Mouse (Mus musculus) forebrain, embryonic 13.5 days (tissue): Measurements from ENCODE around the gene Pip4p1. TPM values are rescaled to one million over a fixed set of nuclear protein-coding genes. Genes with fewer than 3 reads are reported as not detected.
A peak's percentile ranks its signal among the peaks of the same experiment; 100 is the strongest.
"Not testable (repeated sequence)": the region's sequence is repeated elsewhere in the genome, so short reads cannot be mapped to it uniquely, and the experiment has no call there.

Experiments
- ATAC-seq: fragments of 200-750 bp; cut with Nextera tagmentation; 2 replicates; pipeline ENCODE4 v1.8.0; 2017
- H3K27ac ChIP-seq: fragments of 300-500 bp; sonication (generic); 2 replicates; pipeline ENCODE4 v1.5.1; 2015; ENCODE audit warnings: inconsistent platforms, mild to moderate bottlenecking, moderate library complexity
- H3K27me3 ChIP-seq: fragments of 300-500 bp; sonication (generic); 2 replicates; pipeline ENCODE4 v1.6.1; 2015; ENCODE audit warnings: mild to moderate bottlenecking, inconsistent platforms
- H3K36me3 ChIP-seq: fragments of 300-500 bp; sonication (generic); 2 replicates; pipeline ENCODE4 v1.6.1; 2015; ENCODE audit warnings: mild to moderate bottlenecking, inconsistent platforms; ENCODE audit not compliant: poor library complexity, severe bottlenecking
- H3K4me1 ChIP-seq: fragments of 300-500 bp; sonication (generic); 2 replicates; pipeline ENCODE4 v1.6.1; 2015; ENCODE audit warnings: inconsistent platforms
- H3K4me2 ChIP-seq: fragments of 300-500 bp; sonication (generic); 2 replicates; pipeline ENCODE4 v1.6.1; 2015; ENCODE audit warnings: inconsistent platforms, mild to moderate bottlenecking, moderate library complexity
- H3K4me3 ChIP-seq: fragments of 300-500 bp; sonication (generic); 2 replicates; pipeline ENCODE4 v1.5.1; 2015; ENCODE audit warnings: mild to moderate bottlenecking, inconsistent platforms
- H3K9ac ChIP-seq: fragments of 300-500 bp; sonication (generic); 2 replicates; pipeline ENCODE4 v1.6.1; 2015; ENCODE audit warnings: mild to moderate bottlenecking, inconsistent platforms
- H3K9me3 ChIP-seq: fragments of 300-500 bp; sonication (generic); replicated peaks from 2 replicates; pipeline ENCODE4 v1.6.1; 2016; ENCODE audit warnings: inconsistent platforms
- WGBS: fragments of 180-500 bp; shearing (Covaris S2); methylation state at CpG from one replicate; pipeline ENCODE4 v1.1.7; 2015; 5-methylcytosine and 5-hydroxymethylcytosine counted together
- polyA plus RNA-seq: library from polyadenylated mRNA; unstranded; fragments of >200 nt; fragmentation: Nextera tagmentation; extraction: Ambion mirVana; gene quantifications from 2 replicates; pipeline ENCODE4 v1.2.1, GENCODE M21; 2015

Gene Pip4p1
- polyA plus RNA-seq, 1 experiment from 2014 or later: 73.7 TPM

DNA sequence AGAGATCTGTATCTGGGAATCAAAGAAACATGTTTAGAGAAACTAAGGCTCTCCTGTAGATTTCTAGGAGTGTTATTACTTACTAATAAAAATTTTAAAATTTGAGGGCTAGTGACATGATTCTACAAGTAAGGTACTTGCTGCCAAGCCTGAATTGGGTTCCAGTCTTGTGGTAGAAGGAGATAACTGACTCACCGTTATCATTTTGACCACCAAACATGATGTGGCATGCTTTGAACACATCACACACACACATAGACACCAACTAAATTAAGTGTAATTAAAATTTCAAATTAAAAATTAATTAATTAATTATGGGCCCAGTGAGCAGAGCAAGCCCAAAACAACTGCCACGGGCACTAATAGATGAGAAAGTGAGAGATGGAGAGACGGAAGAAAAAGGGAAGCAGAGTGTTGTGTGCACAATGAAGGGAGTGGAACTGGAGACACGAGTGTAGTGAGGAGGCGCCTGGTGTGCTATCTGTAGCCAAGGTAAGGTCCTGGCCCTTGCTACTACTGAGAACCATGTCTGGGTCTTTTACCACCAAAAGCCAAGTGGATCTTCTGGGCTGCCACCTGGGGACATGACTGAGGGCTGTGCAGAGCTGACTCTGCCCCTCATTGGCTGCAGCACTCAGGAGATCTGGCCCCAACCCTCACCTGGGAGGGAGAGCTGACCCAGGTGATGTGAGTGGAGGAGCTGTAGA lies 27.8 kb upstream of the Pip4p1 start:
- not testable (repeated sequence) for H3K27me3 ChIP-seq, H3K9me3 ChIP-seq, H3K27ac ChIP-seq, H3K4me2 ChIP-seq, H3K4me1 ChIP-seq, H3K9ac ChIP-seq, H3K4me3 ChIP-seq, H3K36me3 ChIP-seq, ATAC-seq
- WGBS: 91% methylated on average over 5 of the region's 5 CpGs

GRCm38 (mm10) chr14:50957146-50957545 lies 26.5 kb upstream of the Pip4p1 start:
- not testable (repeated sequence) for H3K4me1 ChIP-seq, H3K9ac ChIP-seq, H3K9me3 ChIP-seq, H3K4me2 ChIP-seq, H3K4me3 ChIP-seq, H3K36me3 ChIP-seq, ATAC-seq, H3K27ac ChIP-seq, H3K27me3 ChIP-seq
- WGBS: 69% methylated on average over 3 of the region's 3 CpGs

DNA sequence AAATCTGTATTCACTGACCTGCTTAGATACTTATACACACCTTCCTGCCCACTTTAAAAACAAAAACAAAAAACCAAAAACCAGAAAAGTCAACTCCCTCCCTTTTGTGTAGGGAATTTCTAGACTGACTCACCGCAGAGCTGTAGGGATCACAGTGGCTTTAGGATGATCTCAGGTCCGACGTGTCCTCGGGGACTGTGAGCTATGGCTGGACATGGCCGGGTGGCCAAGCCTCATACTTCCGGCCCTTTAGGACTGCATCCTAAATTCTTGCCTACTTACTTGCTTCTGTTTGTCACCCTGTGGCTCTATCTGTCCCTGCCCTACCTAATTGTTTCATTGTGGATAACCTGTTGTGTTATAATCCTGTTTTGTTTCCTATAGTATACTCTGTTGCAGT lies 26.1 kb upstream of the Pip4p1 start:
- not testable (repeated sequence) for H3K9me3 ChIP-seq, H3K36me3 ChIP-seq, H3K27ac ChIP-seq, H3K9ac ChIP-seq, ATAC-seq, H3K4me1 ChIP-seq, H3K4me3 ChIP-seq, H3K27me3 ChIP-seq
- 69% methylated on average over 6 of the region's 6 CpGs for WGBS
- peak overlapping the region; percentile 51; the same call in 1 of the 2 replicates for H3K4me2 ChIP-seq

- Histone ChIP-seq H3K9ac (peak within 1 kb of the TSS; percentile 37; the same call in 1 of the 2 replicates), H3K4me2 (peak within 1 kb of the TSS; percentile 51), H3K36me3 (peaks cover 12% of the 10 kb centered on the region), H3K4me3 (peak within 1 kb of the TSS; percentile 12; the same call in 1 of the 2 replicates)
- peak; percentile 96 for ATAC-seq
- H3K9me3 ChIP-seq, H3K4me1 ChIP-seq, H3K27ac ChIP-seq, H3K27me3 ChIP-seq: not testable (repeated sequence)
- WGBS: 4% methylated on average over 19 of the region's 19 CpGs
Measured at GRCm38 (mm10) chr14:50955942-50956508, 25.4 kb upstream of the Pip4p1 start, which contains the start of gene Pnp2. Gene Pnp2 (plus strand): TSS chr14:50955992.

GRCm38 (mm10) chr14:50955487-50955886 lies 24.8 kb upstream of the Pip4p1 start:
- ATAC-seq: no peak
- 88% methylated on average over 10 of the region's 10 CpGs for WGBS
- no peak overlapping the region for H3K4me3 ChIP-seq
- no peak overlapping the region for H3K4me2 ChIP-seq
- no peak overlapping the region for H3K9ac ChIP-seq
- H3K9me3 ChIP-seq: no peaks in the 10 kb centered on the region
- H3K27ac ChIP-seq: no peak overlapping the region
- 0 out of 2 replicates have a peak, but pooled peaks cover 2% of the 10 kb centered on the region for H3K4me1 ChIP-seq
- no peaks in the 10 kb centered on the region for H3K27me3 ChIP-seq
- peaks cover 14% of the 10 kb centered on the region for H3K36me3 ChIP-seq

- 24% methylated on average over 3 of the region's 3 CpGs for WGBS
- peak overlapping the region; percentile 67 for H3K4me2 ChIP-seq
- H3K9me3 ChIP-seq, H3K27ac ChIP-seq, H3K27me3 ChIP-seq, H3K36me3 ChIP-seq, ATAC-seq: not testable (repeated sequence)
- H3K4me3 ChIP-seq: peak overlapping the region; percentile 49
- peaks cover 11% of the 10 kb centered on the region for H3K4me1 ChIP-seq
- peak overlapping the region; percentile 68 for H3K9ac ChIP-seq
Measured at GRCm38 (mm10) chr14:50945526-50945925, 14.9 kb upstream of the Pip4p1 start.

DNA sequence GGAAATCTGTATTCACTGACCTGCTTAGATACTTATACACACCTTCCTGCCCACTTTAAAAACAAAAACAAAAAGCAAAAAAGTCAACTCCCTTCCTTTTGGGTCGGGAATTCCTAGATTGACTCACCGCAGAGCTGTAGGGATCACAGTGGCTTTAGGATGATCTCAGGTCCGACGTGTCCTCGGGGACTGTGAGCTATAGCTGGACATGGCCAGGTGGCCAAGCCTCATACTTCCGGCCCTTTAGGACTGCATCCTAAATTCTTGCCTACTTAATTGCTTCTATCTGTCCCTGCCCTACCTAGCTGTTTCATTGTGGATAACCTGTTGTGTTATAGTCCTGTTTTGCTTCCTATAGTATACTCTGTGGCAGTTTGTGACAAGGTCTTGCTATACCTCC lies 14.4 kb upstream of the Pip4p1 start:
- WGBS: 8% methylated on average over 6 of the region's 6 CpGs
- H3K9ac ChIP-seq: peak overlapping the region; percentile 68
- not testable (repeated sequence) for ATAC-seq

DNA sequence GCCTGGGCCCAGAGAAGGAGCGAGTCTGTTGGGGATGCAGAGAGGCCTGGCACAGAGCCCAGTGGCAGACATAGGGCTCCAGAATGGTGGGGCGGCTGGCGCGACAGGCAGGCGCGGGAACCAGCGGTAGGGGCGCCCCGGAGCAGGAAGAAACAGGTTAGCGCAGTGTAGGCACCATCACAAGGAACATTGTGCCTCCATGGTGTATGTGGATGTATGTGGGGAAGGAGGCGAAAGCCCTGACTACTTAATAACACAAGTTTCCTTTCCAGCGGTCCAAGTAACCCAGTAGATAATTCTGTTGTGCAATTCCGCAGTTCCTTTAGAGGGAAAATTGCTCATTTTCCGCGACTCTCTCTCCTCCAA lies 14.0 kb upstream of the Pip4p1 start:
- H3K4me1 ChIP-seq: peaks cover 11% of the 10 kb centered on the region
- ATAC-seq: peak; percentile 98
- H3K4me2 ChIP-seq: peak overlapping the region; percentile 67
- peak overlapping the region; percentile 82 for H3K27ac ChIP-seq
- under 1% methylated on average over 15 of the region's 15 CpGs for WGBS
- not testable (repeated sequence) for H3K36me3 ChIP-seq, H3K9me3 ChIP-seq, H3K27me3 ChIP-seq
- H3K9ac ChIP-seq: peak overlapping the region; percentile 68
- peak overlapping the region; percentile 49 for H3K4me3 ChIP-seq

More for the DNA sequence above, 14.4 kb upstream of the Pip4p1 start:
- peaks cover 11% of the 10 kb centered on the region for H3K4me1 ChIP-seq
- H3K27ac ChIP-seq: peak overlapping the region; percentile 82
- not testable (repeated sequence) for H3K9me3 ChIP-seq, H3K36me3 ChIP-seq, H3K27me3 ChIP-seq
- H3K4me3 ChIP-seq: peak overlapping the region; percentile 49
- peak overlapping the region; percentile 67 for H3K4me2 ChIP-seq

DNA sequence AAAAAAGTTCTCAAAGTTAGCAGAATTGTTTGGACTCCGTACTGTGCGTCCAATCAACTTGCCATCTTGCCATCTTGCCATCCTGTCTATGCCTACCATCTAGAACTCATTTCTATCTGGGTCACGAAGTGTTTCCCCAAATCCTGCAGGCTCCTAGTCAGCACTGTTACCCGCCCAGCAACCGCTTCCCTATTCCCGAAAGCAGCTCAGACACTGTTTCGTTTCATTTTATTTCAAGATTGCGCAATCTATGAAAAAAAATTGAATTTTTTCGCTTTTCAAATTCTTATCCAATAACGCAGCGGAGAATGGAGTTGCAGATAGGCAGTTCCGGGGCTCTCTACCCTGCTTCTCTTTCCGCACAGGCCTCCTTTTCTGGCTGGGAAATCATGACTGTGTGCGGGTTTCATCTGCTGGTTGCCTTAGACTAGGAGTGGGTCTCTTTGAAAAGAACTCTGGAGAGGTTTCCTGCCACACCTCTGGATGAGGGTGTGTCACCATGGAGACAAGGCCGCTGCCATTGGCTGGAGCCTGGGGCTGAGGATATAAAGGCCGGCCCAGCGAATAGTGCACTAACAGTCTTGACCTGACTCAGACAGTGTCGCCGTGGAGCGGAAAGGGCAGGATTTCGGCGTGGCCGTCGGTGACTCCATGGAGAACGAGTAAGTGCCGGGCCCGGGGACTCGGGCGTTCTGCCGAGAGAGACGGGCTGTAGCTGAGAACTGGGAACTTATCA lies 13.4 kb upstream of the Pip4p1 start, which contains the start of gene Gm49342:
Gene Gm49342 (plus strand): TSS at position 586 of the 736 bp plus-strand sequence.
- Histone ChIP-seq H3K4me2 (peak within 1 kb of the TSS; percentile 67), H3K9ac (peak within 1 kb of the TSS; percentile 68), H3K9me3 (no peaks in the 10 kb centered on the region), H3K4me1 (peaks cover 11% of the 10 kb centered on the region), H3K4me3 (peak within 1 kb of the TSS; percentile 49), H3K27ac (peak within 1 kb of the TSS; percentile 82), H3K27me3 (no peaks in the 10 kb centered on the region), H3K36me3 (no peaks in the 10 kb centered on the region)
- WGBS: 16% methylated on average over 31 of the region's 31 CpGs
- ATAC-seq: peak; percentile 98

GRCm38 (mm10) chr14:50938940-50939339 lies 8.3 kb upstream of the Pip4p1 start:
- Histone ChIP-seq H3K4me3 (no peak overlapping the region), H3K27me3 (no peaks in the 10 kb centered on the region), H3K4me2 (no peak overlapping the region), H3K27ac (no peak overlapping the region), H3K9me3 (no peaks in the 10 kb centered on the region), H3K4me1 (0 out of 2 replicates have a peak, but pooled peaks cover 2% of the 10 kb centered on the region), H3K36me3 (no peaks in the 10 kb centered on the region), H3K9ac (no peak overlapping the region)
- 58% methylated on average over 2 of the region's 2 CpGs for WGBS
- no peak for ATAC-seq

DNA sequence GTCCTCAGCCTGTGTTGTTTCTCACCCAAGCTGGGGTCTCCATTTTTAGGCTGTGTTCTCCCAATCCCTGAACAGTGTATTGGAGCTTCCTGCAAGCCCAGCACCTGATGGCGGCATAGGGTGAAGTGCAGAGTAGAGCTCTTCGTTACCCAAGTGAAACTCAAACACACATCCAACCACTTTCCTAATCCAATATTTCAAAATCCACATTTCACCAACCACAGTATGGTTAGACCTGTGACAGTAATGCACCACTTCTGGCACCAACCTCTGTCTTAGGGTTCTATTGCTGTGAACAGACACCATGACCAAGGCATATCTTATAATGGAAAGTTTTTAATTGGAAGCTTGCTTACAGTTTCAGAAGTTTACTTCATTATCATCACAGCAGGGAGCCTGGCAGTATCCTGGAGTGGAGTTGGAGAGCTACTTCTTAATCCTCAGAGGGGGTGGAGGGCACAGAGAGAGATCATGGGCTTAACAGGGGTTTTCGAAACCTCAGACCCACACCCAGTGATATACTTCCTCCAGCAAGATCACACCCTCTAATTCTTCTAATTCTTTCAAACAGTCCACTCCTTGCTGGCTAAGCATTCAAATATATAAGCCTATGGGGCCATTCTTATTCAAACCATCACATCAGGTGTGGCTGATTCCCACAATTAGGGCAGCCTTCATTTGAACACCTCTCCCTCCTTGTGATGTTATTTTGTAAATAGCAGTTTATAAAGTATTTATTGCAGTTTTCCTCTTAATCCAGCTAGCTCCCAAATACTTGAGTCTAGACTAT lies 7.7 kb upstream of the Pip4p1 start:
- Histone ChIP-seq H3K4me3 (no peak overlapping the region), H3K9ac (no peak overlapping the region), H3K4me1 (no peaks in the 10 kb centered on the region), H3K9me3 (no peaks in the 10 kb centered on the region), H3K27ac (no peak overlapping the region), H3K27me3 (no peaks in the 10 kb centered on the region), H3K36me3 (no peaks in the 10 kb centered on the region), H3K4me2 (no peak overlapping the region)
- no peak for ATAC-seq
- 88% methylated on average over 3 of the region's 3 CpGs for WGBS
